Mouse (Mus musculus): ENCODE measurements around the gene Cfc1. TPM values are rescaled to one million over a fixed set of nuclear protein-coding genes. Genes with fewer than 3 reads are reported as not detected.
"Not testable (repeated sequence)": the region's sequence is repeated elsewhere in the genome, so short reads cannot be mapped to it uniquely, and the experiment has no call there.

Gene Cfc1
- polyA plus RNA-seq, 1 experiment: not detected

GRCm38 (mm10) chr1:34522205-34522849 is 13.1 kb upstream of the Cfc1 start:
- WGBS: 57% methylated on average over 6 of the region's 6 CpGs

GRCm38 (mm10) chr1:34522850-34523244 is 12.6 kb upstream of the Cfc1 start:
- no peak overlapping the region for H3K4me3 ChIP-seq (ENCODE audit: low read depth, low read length)
- H3K4me1 ChIP-seq (ENCODE audit: control insufficient read depth, insufficient read depth, insufficient read length, low read length): no peaks in the 10 kb centered on the region
- TF ChIP-seq CTCF (IDR thresholded peaks at IDR 0.05; ENCODE audit: extremely low read depth, insufficient read length, insufficient replicate concordance, low read depth, low read length): no peak
- no peak for TF ChIP-seq POLR2A (IDR thresholded peaks at IDR 0.05; ENCODE audit: low read depth, low read length)
- H3K27me3 ChIP-seq (ENCODE audit: control insufficient read depth, insufficient read depth, low read length): no peaks in the 10 kb centered on the region
- WGBS: 61% methylated on average over 3 of the region's 3 CpGs
- no peaks in the 10 kb centered on the region for H3K36me3 ChIP-seq (ENCODE audit: control insufficient read depth, insufficient read depth, low read length)
- no peak overlapping the region for H3K27ac ChIP-seq (ENCODE audit: insufficient read depth, low read depth, low read length)

More at GRCm38 (mm10) chr1:34522205-34522849, 13.1 kb upstream of the Cfc1 start:
- TF ChIP-seq CTCF (IDR thresholded peaks at IDR 0.05; ENCODE audit: extremely low read depth, insufficient read length, insufficient replicate concordance, low read depth, low read length): no peak
- no peak for TF ChIP-seq POLR2A (IDR thresholded peaks at IDR 0.05; ENCODE audit: low read depth, low read length)
- Histone ChIP-seq H3K36me3 (ENCODE audit: control insufficient read depth, insufficient read depth, low read length) (no peaks in the 10 kb centered on the region), H3K4me3 (ENCODE audit: low read depth, low read length) (no peak overlapping the region), H3K27me3 (ENCODE audit: control insufficient read depth, insufficient read depth, low read length) (no peaks in the 10 kb centered on the region), H3K27ac (ENCODE audit: insufficient read depth, low read depth, low read length) (no peak overlapping the region), H3K4me1 (ENCODE audit: control insufficient read depth, insufficient read depth, insufficient read length, low read length) (no peaks in the 10 kb centered on the region)

GRCm38 (mm10) chr1:34523647-34524046 is 11.8 kb upstream of the Cfc1 start:
- Histone ChIP-seq H3K4me1 (ENCODE audit: control insufficient read depth, insufficient read depth, insufficient read length, low read length) (no peaks in the 10 kb centered on the region), H3K4me3 (ENCODE audit: low read depth, low read length) (no peak overlapping the region), H3K27ac (ENCODE audit: insufficient read depth, low read depth, low read length) (no peak overlapping the region), H3K36me3 (ENCODE audit: control insufficient read depth, insufficient read depth, low read length) (no peaks in the 10 kb centered on the region), H3K27me3 (ENCODE audit: control insufficient read depth, insufficient read depth, low read length) (no peaks in the 10 kb centered on the region)
- WGBS: 75% methylated on average over 3 of the region's 3 CpGs
- TF ChIP-seq CTCF (IDR thresholded peaks at IDR 0.05; ENCODE audit: extremely low read depth, insufficient read length, insufficient replicate concordance, low read depth, low read length) (no peak), POLR2A (IDR thresholded peaks at IDR 0.05; ENCODE audit: low read depth, low read length) (no peak)

- H3K36me3 ChIP-seq (ENCODE audit: control insufficient read depth, insufficient read depth, low read length); H3K27ac ChIP-seq (ENCODE audit: insufficient read depth, low read depth, low read length); H3K4me3 ChIP-seq (ENCODE audit: low read depth, low read length); H3K4me1 ChIP-seq (ENCODE audit: control insufficient read depth, insufficient read depth, insufficient read length, low read length): not testable (repeated sequence)
- H3K27me3 ChIP-seq (ENCODE audit: control insufficient read depth, insufficient read depth, low read length): peaks cover 11% of the 10 kb centered on the region
- 26% methylated on average over 3 of the region's 3 CpGs for WGBS
Observed at GRCm38 (mm10) chr1:34534574-34534973, 874 bp upstream of the Cfc1 start.

- H3K4me1 ChIP-seq (ENCODE audit: control insufficient read depth, insufficient read depth, insufficient read length, low read length): no peaks in the 10 kb centered on the region
- peaks cover 11% of the 10 kb centered on the region for H3K27me3 ChIP-seq (ENCODE audit: control insufficient read depth, insufficient read depth, low read length)
- H3K4me3 ChIP-seq (ENCODE audit: low read depth, low read length): no peak overlapping the region
- 9% methylated on average over 14 of the region's 14 CpGs for WGBS
- H3K36me3 ChIP-seq (ENCODE audit: control insufficient read depth, insufficient read depth, low read length): no peaks in the 10 kb centered on the region
- no peak overlapping the region for H3K27ac ChIP-seq (ENCODE audit: insufficient read depth, low read depth, low read length)
- TF ChIP-seq POLR2A (IDR thresholded peaks at IDR 0.05; ENCODE audit: low read depth, low read length): no peak
- no peak for TF ChIP-seq CTCF (IDR thresholded peaks at IDR 0.05; ENCODE audit: extremely low read depth, insufficient read length, insufficient replicate concordance, low read depth, low read length)
Observed at GRCm38 (mm10) chr1:34536291-34536766, 881 bp downstream of the Cfc1 start.

GRCm38 (mm10) chr1:34536767-34537485 is 1.5 kb downstream of the Cfc1 start:
- Histone ChIP-seq H3K36me3 (ENCODE audit: control insufficient read depth, insufficient read depth, low read length) (no peaks in the 10 kb centered on the region), H3K27ac (ENCODE audit: insufficient read depth, low read depth, low read length) (no peak overlapping the region), H3K27me3 (ENCODE audit: control insufficient read depth, insufficient read depth, low read length) (peaks cover 11% of the 10 kb centered on the region), H3K4me3 (ENCODE audit: low read depth, low read length) (no peak overlapping the region), H3K4me1 (ENCODE audit: control insufficient read depth, insufficient read depth, insufficient read length, low read length) (no peaks in the 10 kb centered on the region)
- no peak for TF ChIP-seq CTCF (IDR thresholded peaks at IDR 0.05; ENCODE audit: extremely low read depth, insufficient read length, insufficient replicate concordance, low read depth, low read length)
- TF ChIP-seq POLR2A (IDR thresholded peaks at IDR 0.05; ENCODE audit: low read depth, low read length): no peak
- 3% methylated on average over 16 of the region's 16 CpGs for WGBS

- Histone ChIP-seq H3K4me3 (ENCODE audit: low read depth, low read length) (no peak overlapping the region), H3K36me3 (ENCODE audit: control insufficient read depth, insufficient read depth, low read length) (no peaks in the 10 kb centered on the region), H3K27ac (ENCODE audit: insufficient read depth, low read depth, low read length) (no peak overlapping the region), H3K27me3 (ENCODE audit: control insufficient read depth, insufficient read depth, low read length) (no peaks in the 10 kb centered on the region), H3K4me1 (ENCODE audit: control insufficient read depth, insufficient read depth, insufficient read length, low read length) (no peaks in the 10 kb centered on the region)
- WGBS: 78% methylated on average over 1 of the region's 1 CpGs
- TF ChIP-seq CTCF (IDR thresholded peaks at IDR 0.05; ENCODE audit: extremely low read depth, insufficient read length, insufficient replicate concordance, low read depth, low read length) (no peak), POLR2A (IDR thresholded peaks at IDR 0.05; ENCODE audit: low read depth, low read length) (no peak)
Observed at GRCm38 (mm10) chr1:34547074-34547473, 11.6 kb downstream of the Cfc1 start.
